Mouse (Mus musculus): ENCODE results near the gene Paqr5. TPM values are rescaled to one million over a fixed set of nuclear protein-coding genes. Genes with fewer than 3 reads are reported as not detected.

Paqr5 gene
- not detected for total RNA-seq (2023)

DNA sequence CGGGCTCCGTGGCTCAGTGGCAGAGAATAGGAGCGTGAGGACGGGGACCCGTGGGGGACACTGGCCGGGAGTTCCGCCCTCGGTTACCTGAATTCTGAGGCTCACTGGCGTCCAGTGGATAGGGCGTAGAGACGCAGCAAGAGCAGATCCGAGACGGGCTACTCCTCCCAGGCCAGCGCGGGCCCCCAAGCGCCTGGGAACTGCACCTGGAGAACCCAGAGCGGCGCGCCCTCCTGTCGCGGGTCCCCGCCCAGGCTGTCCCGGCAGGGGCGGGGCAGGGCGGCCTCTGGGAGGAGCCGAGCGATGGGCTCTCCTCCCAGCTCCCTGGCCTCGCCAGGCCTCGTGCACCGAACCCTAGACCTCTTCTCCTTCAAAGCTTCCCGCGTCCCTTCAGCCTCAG is at the start of gene Paqr5:
Paqr5 (minus strand) TSS at position 257 of the 400 bp plus-strand sequence.

DNA sequence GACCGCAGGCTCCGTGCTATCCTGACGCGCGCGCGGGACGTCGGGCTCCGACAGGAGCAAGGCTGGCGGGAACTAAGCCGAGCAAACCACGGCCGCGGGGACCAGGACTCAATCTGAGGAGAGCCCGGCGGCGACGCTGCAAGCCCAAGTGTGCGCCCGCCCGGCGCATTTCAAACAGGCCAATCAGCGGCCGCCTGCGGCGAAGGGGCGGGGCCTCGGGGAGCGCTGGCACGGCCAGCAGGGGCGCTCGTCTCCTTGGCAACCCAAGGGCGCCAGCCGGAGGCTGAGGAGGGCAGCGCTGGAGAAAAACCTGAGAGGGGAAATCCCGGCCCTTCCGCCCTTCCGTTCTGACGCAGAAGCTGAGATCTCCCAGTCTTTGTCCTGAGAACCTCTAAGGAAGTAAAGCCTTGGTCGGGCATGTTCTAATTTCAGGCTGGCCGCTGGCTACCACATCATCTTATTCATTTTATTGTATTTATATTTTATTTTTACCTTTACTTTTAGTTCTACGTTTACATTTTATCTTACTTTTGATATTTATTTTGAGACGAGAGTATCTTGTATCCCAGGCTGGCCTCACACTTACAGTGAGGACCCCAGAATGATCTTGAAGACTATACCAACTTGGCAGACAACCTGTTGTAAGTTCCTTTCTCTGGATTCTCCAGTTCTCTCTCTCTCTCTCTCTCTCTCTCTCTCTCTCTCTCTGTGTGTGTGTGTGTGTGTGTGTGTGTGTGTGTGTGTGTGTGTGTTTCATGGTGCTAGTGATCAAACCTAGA is 79.8 kb downstream of the Paqr5 start, which contains the start of gene Kif23:
Kif23 (minus strand) TSS at position 152 of the 779 bp plus-strand sequence.

DNA sequence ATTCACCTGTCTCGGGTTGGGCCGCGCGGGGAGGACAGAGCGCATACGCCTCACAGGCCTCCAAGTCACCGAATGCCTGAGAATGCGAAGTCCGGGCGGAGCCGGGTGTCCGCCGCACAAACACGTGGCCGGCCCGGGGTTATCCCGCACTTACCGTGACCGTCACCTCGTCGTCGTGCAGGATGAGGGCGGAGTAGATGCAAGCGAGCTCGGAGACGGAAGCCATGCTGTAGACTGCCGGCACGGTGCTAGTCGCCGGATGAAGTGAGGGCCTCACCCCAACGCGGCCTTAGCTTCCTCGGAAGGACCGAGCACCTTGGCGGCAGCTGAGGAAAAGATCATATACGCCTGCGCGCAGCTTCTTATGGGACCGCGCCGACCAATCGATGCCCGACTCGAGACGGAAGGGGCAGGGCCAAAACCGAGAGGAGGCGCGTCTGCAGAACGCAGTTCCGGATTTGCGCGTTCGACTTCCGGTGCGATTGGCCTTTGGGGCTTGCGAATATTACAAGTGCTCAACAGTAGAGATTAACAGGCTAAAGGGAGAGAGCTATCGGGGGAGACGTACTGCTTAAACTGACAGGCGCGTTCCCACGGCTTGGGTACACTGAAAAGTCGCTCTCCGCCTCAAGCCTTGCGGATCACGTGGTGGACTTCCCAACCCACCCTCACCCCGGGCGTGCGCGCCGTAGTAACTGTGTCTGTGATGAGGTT is 112.3 kb downstream of the Paqr5 start, which contains the start of gene Rplp1:
Rplp1 (minus strand) TSS at position 340 of the 714 bp plus-strand sequence.

Other genes starting within 250 kb of the Paqr5 start
- gene Rplp1, start 112.3 kb downstream of the Paqr5 start, total RNA-seq (2023) = 9,921 TPM
- gene Kif23, start 80.1 kb downstream of the Paqr5 start, total RNA-seq (2023) = 47.8 TPM
- gene Glce, start 95.8 kb upstream of the Paqr5 start, total RNA-seq (2023) = 7.5 TPM